Mouse (Mus musculus): Measurements from ENCODE around the gene Vmn2r67. TPM values are rescaled to one million over a fixed set of nuclear protein-coding genes. Genes with fewer than 3 reads are reported as not detected.
"Not testable (repeated sequence)": the region's sequence is repeated elsewhere in the genome, so short reads cannot be mapped to it uniquely, and the experiment has no call there.

Vmn2r67 gene
- not detected for total RNA-seq (2022)

DNA sequence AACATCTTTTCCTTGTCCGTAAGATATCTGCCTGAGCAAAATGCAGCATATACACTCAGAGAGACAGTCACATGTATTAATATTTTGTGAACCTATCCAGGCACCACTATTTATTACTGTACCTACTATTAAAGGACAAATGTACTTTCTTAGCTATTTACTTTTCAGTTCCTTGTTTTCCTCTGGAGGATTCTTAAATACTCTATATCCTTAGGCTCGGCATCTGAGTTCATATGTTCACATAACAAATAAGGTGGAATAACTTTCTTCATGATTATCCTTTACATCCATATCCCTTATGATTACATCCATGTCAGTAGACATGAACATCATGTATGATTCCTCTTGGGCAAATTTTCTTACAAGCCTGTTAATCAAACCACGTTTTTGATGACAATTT lies at the start of gene Vmn2r67:
Gene Vmn2r67 (minus strand): TSS at position 101 of the 400 bp plus-strand sequence.
- no peak for DNase-seq (ENCODE audit: low spot score in 2 of 2)

DNA sequence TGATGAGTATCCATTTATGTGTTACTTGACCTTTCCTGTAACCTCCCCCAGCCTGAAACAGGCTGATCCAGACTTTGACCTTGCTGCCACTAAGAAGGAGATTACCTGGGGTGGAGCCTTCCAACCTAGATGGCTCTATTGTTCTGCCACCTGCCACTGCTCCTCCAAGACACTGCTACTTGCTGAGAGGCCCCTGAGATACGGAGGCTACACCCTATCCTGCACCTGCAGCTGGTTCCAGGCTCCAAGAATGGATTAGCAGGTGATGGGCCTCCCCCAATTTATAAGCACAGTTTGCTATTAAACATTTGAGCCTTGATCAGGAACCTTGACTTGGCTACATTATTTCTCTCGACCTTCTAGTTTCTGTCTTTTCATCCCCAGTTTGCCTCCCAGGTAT lies 51.3 kb downstream of the Vmn2r67 start:
- DNase-seq (ENCODE audit: low spot score in 2 of 2): not testable (repeated sequence)

Other genes with a start within 250 kb of the Vmn2r67 start
- not detected for gene Vmn2r65, start 191.9 kb downstream of the Vmn2r67 start, total RNA-seq (2022)
- not detected for gene Vmn2r66, start 143.7 kb downstream of the Vmn2r67 start, total RNA-seq (2022)
- not detected for gene Vmn2r68, start 81.8 kb upstream of the Vmn2r67 start, total RNA-seq (2022)